Mouse (Mus musculus) urinary bladder, postnatal 10 days (tissue): ENCODE measurements at regions not wholly inside any gene's neighbourhood (a gene's known extent, or its start where the extent isn't known, plus 50 kb on each side); places are given as distances from the start of the nearest gene placed in this dataset.

Experiments
- DNase-seq: peaks from one replicate; pipeline ENCODE4 v3.0.0; 2022; ENCODE audit warnings: low spot score

DNA sequence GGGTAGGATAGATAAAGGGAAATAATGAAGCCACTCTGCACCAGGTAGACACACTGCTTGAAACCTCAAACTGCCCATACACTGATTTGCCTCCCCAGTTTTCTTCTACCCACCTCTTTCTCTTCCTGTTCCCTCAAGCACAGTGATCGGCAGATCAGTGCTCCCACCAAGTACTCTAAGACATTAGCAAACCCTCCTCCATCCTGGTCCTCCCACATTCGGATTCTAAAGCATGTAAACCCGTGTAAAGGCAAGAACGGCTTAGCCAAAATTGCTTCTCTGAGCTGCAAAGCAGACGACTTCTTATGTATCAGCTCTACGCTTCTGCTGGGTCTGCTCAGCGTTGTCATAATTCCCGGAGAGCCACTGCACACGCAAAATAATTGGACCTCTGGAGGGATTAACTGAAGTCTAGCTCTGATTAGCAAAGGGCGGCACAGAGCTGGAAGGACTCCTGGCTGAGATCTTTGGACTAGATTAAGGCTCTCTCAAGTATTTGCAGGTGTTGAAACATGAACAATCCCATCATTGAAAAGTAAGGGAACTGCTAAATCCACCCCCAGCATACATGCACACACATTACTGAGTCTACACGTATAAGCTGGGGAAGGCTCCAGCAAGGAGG, 67.2 kb downstream of the Mtx3 start:
- no peak for DNase-seq

DNA sequence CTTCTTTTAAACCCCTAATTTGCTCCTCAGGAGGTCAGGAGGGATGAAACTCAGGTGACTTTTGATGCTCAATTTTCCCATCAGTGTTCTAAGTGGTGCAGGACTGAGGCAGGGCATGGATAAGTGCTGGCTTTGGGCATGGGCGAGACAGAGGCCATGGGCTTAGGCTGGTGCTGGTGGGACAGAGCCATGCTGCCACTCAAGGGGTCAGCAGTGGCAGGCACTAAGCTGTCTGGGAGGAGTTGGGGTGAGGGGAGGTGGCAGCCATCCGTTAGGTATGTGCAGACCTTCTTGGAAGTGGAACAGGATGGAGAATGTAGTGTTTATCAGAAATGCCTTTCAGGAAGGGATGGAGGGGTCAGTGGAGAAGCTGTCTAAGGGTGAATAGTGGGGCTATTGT, 68.1 kb downstream of the Mtx3 start:
- no peak for DNase-seq

GRCm38 (mm10) chr13:92914631-92915030, 70.1 kb downstream of the Mtx3 start:
- no peak for DNase-seq

GRCm38 (mm10) chr13:92915221-92915839, 70.8 kb downstream of the Mtx3 start:
- no peak for DNase-seq

GRCm38 (mm10) chr13:92915948-92916710, 71.6 kb downstream of the Mtx3 start:
- no peak for DNase-seq

DNA sequence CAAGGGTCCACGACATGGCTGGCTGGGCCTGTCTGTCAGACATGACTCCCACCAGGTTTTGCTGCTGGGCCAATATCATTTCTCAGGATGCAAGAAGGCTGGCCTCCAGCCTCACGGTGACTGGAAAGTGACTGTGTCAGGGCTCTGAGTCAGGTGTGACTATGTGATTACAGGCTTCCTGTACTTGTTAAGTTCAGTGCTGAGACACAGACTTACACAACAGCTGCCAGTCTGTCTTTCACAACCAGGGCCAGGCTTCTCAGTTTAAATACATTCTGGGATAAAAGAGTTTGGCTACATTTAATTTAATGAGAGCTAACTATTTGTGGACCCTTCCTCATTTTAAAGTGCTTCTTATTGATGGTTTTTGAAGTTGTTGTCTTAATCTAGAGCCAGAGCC, 75.3 kb downstream of the Mtx3 start:
- no peak for DNase-seq

DNA sequence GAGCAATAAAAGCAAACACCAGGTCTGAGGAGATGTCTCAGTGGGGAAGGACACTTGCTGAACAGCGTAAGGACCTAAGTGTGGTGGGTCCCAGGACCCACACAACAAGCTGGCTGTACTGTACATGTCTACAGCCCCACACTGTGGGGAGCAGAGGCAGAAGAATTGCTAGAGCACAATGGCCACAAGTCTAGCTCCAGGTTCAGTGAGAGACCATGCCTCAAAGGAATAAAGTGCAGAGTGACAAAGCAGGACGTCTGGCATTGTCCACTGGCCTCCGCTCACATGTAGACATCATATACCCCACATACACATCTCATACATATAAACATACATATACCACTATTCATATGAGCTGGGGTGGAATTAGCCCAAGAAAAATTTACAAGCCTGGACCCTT, 77.4 kb downstream of the Mtx3 start:
- DNase-seq = no peak

DNA sequence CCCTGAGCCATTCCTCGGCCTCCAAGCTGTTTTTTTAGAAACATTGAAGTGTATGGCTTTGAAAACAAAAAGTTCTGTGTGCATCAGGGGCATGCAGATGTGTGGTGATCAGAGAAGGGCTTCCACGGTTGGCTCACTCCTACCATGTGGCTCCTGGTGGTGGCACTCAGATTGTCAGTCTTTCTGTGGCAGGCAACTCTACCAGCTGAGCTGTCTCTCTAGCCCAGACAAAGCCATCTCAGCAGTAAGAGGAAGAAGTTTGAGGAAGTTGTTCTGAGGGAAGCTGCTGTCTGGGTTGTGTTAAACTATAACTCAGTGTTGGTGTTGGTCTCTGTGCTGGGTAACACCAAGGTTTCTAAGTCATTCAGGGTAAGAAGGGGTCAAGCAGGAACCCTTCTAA, 78.9 kb downstream of the Mtx3 start:
- no peak for DNase-seq

- no peak for DNase-seq
Observed at GRCm38 (mm10) chr13:92924021-92924420, 79.5 kb downstream of the Mtx3 start.

DNA sequence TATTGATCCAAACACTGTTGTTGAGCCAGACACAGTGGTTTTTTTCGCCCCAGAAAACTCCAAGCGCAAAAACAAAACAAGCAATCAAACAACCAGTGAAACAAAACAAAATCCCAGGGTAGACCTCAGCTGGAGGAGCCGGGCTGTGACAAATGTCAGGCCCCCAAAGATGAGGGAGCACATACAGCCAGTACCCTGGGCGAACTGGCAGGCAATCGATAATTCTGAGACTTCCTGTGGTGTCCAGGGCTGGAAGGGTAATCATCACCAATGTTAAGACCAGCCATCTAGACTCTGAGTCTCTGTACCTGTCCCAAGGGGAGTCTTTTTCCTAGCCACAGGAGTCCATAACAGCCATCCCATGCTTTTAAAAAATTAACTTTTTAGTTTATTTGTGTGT, 80.6 kb downstream of the Mtx3 start:
- DNase-seq = no peak

GRCm38 (mm10) chr13:92928551-92928950, 84.0 kb downstream of the Mtx3 start:
- DNase-seq = no peak

DNA sequence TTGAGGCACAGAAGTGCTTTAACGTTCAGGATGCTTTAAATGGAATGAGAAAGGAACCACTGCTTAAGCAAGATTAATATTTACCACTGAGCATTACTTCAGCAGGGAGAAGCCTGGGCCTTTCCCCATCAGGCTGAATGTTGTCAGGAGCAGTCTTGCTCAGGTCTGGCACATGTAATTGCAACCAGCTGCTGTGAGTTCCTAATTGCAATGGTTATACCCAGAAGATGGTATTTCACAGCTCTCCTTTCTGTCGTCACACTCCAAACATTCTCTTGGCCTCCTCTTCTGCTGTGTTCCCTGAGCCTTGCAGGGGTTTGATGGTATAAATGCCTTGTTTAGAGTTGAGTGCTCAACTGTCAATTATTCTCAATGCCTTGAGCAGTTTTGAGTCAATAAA, 87.1 kb downstream of the Mtx3 start:
- DNase-seq = no peak

DNA sequence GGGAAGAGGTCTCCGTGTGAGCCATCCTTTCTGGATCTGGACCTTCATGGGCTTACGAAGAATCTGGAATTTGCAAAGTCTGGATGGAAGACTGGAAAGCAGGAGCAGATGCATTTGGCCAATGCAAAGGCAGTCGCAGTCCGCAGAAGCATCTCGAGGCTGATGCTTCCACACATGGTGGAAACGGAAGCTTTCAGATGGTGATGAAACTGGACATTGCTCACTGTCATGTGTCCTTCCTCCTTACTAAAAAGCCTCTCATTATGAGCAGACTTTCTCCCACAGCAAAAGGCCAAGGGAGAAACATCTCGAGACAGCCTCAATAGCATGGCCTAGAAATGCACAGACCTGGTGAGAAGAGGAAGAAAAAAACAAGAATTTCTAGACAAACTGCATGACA, 94.5 kb downstream of the Mtx3 start:
- DNase-seq = no peak

- DNase-seq = no peak
Observed at GRCm38 (mm10) chr13:92940610-92941009, 96.0 kb downstream of the Mtx3 start.

GRCm38 (mm10) chr13:92948560-92948959, 104.0 kb downstream of the Mtx3 start:
- DNase-seq = no peak

GRCm38 (mm10) chr13:92960031-92960430, 115.5 kb downstream of the Mtx3 start:
- DNase-seq = no peak

DNA sequence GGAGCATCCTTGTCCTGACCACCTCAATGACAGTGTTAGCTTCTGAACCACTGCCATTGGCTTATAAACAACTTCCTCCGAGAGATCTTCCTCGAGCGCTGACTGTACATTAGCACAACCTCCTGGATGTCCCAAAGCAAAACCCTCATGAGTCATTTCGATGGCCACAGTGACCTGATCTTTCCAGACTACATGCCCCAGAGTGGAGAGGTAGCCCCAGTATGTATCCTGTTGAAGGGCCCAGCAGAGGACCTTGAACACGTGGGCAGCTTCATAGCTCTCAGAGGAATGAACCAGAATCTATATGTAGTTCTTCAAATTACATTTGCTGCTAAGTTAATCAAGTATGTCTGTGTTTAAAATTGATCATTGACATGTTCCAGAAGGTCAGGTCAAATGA, 118.1 kb downstream of the Mtx3 start:
- DNase-seq = no peak

GRCm38 (mm10) chr13:92963351-92963895, 118.9 kb downstream of the Mtx3 start:
- no peak for DNase-seq

DNA sequence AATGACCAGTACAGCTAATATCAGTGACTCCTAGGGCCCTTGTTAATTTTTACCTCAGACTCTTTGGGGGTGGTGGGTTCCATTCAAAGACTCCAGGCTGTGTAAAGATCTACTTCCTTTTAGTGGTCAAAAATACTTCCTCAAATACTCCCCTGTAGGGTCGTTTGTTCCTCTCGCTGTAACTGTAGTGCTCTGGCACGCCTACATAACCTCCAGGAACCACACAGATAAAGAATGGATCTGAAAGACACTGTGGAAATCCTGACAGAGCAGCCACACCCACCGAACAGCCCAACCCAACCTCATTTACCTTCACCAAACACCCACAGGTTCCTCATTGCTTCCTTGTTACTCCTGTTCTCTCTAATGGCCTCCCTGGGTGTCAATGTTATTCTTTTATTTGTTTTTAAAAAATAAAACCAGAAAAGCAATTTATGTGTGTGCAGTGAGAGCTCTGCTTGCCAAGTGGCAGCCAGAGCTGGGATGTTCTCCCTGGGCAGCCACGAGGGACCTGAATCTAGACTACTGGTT, 119.7 kb downstream of the Mtx3 start:
- no peak for DNase-seq

DNA sequence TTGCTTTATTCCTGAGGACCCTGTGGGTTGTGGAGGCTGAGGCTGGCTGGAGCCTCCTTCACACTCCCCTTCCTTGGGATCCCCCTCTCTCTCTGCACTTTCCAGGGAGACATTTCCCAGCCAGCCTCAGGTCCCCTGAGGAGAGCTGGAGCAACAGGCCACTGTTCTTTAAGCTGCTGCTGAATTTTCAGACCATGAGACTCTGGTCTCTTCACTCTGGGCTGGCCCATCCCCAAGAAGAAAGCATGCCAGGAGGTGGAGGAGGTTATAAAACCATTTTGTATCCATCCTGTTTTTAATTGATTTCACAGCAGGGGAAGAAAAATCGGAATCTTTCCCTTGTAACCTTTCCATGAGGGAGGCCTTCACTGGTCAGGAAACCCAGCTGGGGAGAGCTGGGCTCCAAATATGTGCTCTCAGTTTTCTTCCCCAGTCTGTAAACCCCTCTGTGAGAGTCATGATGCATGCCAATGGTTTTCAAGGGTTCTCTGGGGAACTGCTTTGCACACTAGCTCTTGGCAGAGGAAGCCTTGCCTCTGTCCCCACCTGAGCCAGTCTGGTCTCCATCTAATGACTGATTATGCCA, 122.6 kb downstream of the Mtx3 start:
- DNase-seq = no peak

DNA sequence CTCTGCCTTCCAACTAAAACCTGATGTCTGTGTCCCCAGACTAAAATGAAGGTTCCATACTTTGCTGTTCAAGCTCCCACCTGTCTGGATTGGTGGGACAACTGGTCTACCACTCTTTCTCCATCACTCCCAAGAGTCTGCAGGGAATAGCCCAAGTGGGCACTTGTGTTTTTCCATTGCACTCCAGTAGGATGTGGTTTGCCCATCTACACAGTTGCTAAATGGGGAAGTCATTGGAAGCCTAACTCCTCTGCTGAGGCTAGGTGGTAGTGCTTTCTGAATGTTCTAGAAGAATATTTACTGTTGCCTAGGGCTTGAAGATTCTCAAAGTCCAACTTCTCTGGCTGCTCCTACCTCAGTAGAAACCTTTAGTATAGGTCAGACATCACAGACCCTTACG, 125.0 kb downstream of the Mtx3 start:
- no peak for DNase-seq

DNA sequence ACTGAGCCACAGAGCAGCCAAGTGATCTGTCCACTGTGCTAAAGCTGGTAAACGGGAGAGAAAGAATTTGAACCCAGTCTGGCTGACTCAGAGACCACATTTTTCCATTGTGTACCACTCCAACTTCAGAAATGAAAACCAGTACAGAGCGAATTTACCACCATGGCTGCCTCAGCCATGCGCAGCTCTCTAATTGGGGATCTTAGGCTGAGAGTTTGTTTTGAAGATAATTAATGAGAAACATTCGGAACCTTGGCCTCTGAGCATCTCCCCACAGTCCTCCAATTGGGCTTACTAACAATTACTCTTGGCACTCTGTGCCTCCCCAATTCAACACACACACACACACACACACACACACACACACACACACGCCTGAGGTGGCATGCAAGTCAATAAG, 128.3 kb downstream of the Mtx3 start:
- no peak for DNase-seq

- no peak for DNase-seq
Observed at GRCm38 (mm10) chr13:92973791-92974190, 129.2 kb downstream of the Mtx3 start.
